Mouse (Mus musculus) layer of hippocampus, adult 9-10 months (tissue): ENCODE results near the gene Pgap2.
A peak's percentile ranks its signal among the peaks of the same experiment; 100 is the strongest.

ENCODE experiments used
- DNase-seq: peaks from one replicate; pipeline ENCODE4 v3.0.0; 2022; ENCODE audit warnings: low spot score

Gene Pgap2

GRCm38 (mm10) chr7:102267113-102267579 lies 57.1 kb downstream of the Pgap2 start:
- peak; percentile 92 for DNase-seq

GRCm38 (mm10) chr7:102267601-102268394 lies 57.8 kb downstream of the Pgap2 start, which contains the start of gene Stim1:
Stim1 (plus strand) TSS chr7:102267806.
- DNase-seq, result no peak

- DNase-seq, result no peak
Measured at GRCm38 (mm10) chr7:102268395-102268748, 58.4 kb downstream of the Pgap2 start.

- no peak for DNase-seq
Measured at GRCm38 (mm10) chr7:102272422-102272948, 62.5 kb downstream of the Pgap2 start.

DNA sequence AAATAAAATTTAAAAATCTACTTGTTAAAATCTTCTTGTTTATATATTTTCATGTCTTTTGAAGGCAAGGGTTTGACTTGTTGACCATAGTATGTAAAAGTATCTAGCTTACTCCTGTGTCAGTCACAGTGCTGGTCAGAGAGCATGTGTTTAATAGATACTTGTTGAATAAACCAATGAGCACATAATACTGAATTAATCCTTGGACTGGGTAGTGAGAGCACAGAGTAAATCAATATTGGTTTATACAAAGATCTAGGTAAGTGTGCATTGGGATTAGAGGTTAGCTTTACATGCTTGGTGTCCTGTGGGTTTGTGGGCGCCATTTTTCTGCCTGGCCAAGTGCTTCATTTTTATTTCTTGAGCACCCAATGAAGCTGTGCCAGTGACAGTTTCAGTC lies 71.4 kb downstream of the Pgap2 start:
- DNase-seq, result no peak

- no peak for DNase-seq
Measured at GRCm38 (mm10) chr7:102282261-102282660, 72.3 kb downstream of the Pgap2 start.
